Mouse (Mus musculus) neutrophil, adult 5-6 weeks (primary cell): Measurements from ENCODE around the gene Gxylt2. TPM values are rescaled to one million over a fixed set of nuclear protein-coding genes. Genes with fewer than 3 reads are reported as not detected.

Source experiments
- ATAC-seq: fragments of 151-379, 151-347 bp; 2 replicates; pipeline ENCODE4 v1.8.0; 2017; ENCODE audit warnings: mild to moderate bottlenecking, moderate TSS enrichment; ENCODE audit not compliant: insufficient number of reproducible peaks, poor library complexity, low FRiP score, severe bottlenecking; ENCODE audit errors: extremely low read depth
- total RNA-seq: library from RNA; stranded (forward); fragments of 200-1000 nt; gene quantifications from 2 replicates; pipeline ENCODE4 v1.2.3, GENCODE M21; 2017

Gene Gxylt2
- total RNA-seq, 1 experiment from 2014 or later: not detected

- ATAC-seq: no peak
Measured at GRCm38 (mm10) chr6:100792055-100792659, 87.6 kb downstream of the Gxylt2 start.

- no peak for ATAC-seq
Measured at GRCm38 (mm10) chr6:100792973-100793769, 88.6 kb downstream of the Gxylt2 start.

- no peak for ATAC-seq
Measured at GRCm38 (mm10) chr6:100795797-100796196, 91.3 kb downstream of the Gxylt2 start.

- ATAC-seq: no peak
Measured at GRCm38 (mm10) chr6:100799290-100799689, 94.8 kb downstream of the Gxylt2 start.

GRCm38 (mm10) chr6:100799766-100800165 is 95.2 kb downstream of the Gxylt2 start:
- ATAC-seq: no peak

- peak; percentile 48; the same call in 1 of the 2 replicates for ATAC-seq
Measured at GRCm38 (mm10) chr6:100800497-100800955, 96.0 kb downstream of the Gxylt2 start.

- ATAC-seq: no peak
Measured at GRCm38 (mm10) chr6:100802381-100803083, 98.0 kb downstream of the Gxylt2 start.

GRCm38 (mm10) chr6:100803250-100803649 is 98.7 kb downstream of the Gxylt2 start:
- ATAC-seq: no peak

GRCm38 (mm10) chr6:100807187-100807586 is 102.7 kb downstream of the Gxylt2 start:
- peak; percentile 68; the same call in 1 of the 2 replicates for ATAC-seq

- no peak for ATAC-seq
Measured at GRCm38 (mm10) chr6:100807746-100808145, 103.2 kb downstream of the Gxylt2 start.

GRCm38 (mm10) chr6:100808221-100808778 is 103.8 kb downstream of the Gxylt2 start:
- no peak for ATAC-seq

- no peak for ATAC-seq
Measured at GRCm38 (mm10) chr6:100810117-100810516, 105.6 kb downstream of the Gxylt2 start.

GRCm38 (mm10) chr6:100811731-100812130 is 107.2 kb downstream of the Gxylt2 start:
- ATAC-seq: no peak

GRCm38 (mm10) chr6:100821367-100821766 is 116.8 kb downstream of the Gxylt2 start:
- no peak for ATAC-seq

GRCm38 (mm10) chr6:100823356-100823755 is 118.8 kb downstream of the Gxylt2 start:
- ATAC-seq: no peak

- no peak for ATAC-seq
Measured at GRCm38 (mm10) chr6:100824381-100824965, 119.9 kb downstream of the Gxylt2 start.

- ATAC-seq: no peak
Measured at GRCm38 (mm10) chr6:100826046-100826445, 121.5 kb downstream of the Gxylt2 start.

GRCm38 (mm10) chr6:100828565-100828964 is 124.0 kb downstream of the Gxylt2 start:
- no peak for ATAC-seq

GRCm38 (mm10) chr6:100829770-100830169 is 125.2 kb downstream of the Gxylt2 start:
- no peak for ATAC-seq
